In the genomic region with DNA sequence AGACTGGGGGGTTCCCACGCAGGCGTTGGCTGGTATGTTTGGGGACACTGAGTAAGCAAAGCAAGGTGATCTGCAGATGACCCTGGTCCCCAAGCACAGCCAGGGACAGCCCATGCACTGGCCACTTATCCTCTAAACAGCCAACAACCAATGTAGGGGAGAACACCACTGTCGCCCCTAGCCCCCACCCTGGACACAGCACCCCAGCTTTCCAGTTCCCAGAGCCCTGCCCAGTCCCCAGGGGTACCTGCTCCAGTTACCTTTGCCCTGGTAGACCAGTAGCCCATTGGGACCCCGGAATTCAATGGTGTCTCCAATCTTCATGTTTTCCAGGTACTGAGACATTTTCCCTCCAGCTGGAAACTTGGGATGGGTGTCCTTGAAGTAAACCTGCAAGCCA, we compare ENCODE assay signal across 17 mouse cellular contexts. TPM values are rescaled to one million over a fixed set of nuclear protein-coding genes. Genes with fewer than 3 reads are reported as not detected.
A peak's percentile ranks its signal among the peaks of the same experiment; 100 is the strongest.
DNase-seq lines count a peak whose midpoint lies in the region; ATAC-seq and TF ChIP-seq lines count a peak whose summit lies in the region.
"Had no signal": no experiment of that assay in that cellular context is flagged by ENCODE, and none has a peak within 500 bp of the region (broad histone marks: within the 10 kb centered on the region; RNA-seq: fewer than 3 reads in every experiment).

No protein-coding gene starts in this region.

- no peak for DNase-seq in gastrocnemius, adult 2 months
- DNase-seq in gastrocnemius, adult 18-20 months (ENCODE audit: low spot score) = no peak
- no peak for DNase-seq in kidney, postnatal 4 days
- DNase-seq in testis, postnatal 10 days (ENCODE audit: low spot score) = peak; percentile 38
- DNase-seq in testis, postnatal 14 days (ENCODE audit: low spot score) = no peak
- no peak for DNase-seq in right cerebral cortex, postnatal 36 days (ENCODE audit: low spot score in 2 of 2)
- DNase-seq: adrenal gland, adult 2 months; adrenal gland, postnatal 25 days; cerebellum, adult 9-11 months; gastrocnemius, postnatal 25 days had no signal

- peaks cover 11% of the 10 kb centered on the region for H3K4me1 ChIP-seq in kidney, embryonic 16.5 days (ENCODE audit: insufficient read depth, low read length)

- no peak overlapping the region for H3K4me3 ChIP-seq in gastrocnemius, adult 2 months
- no peak overlapping the region for H3K4me3 ChIP-seq in kidney, embryonic 16.5 days (ENCODE audit: low read length)
- H3K4me3 ChIP-seq: embryonic facial prominence, embryonic 15.5 days; erythroblast, embryonic 14.5 days; heart, embryonic 13.5 days; hindbrain, embryonic 12.5 days had no signal

- no peak for ATAC-seq in kidney, embryonic 16.5 days (ENCODE audit: low FRiP score, low TSS enrichment)
- ATAC-seq: forebrain, embryonic 16.5 days; hindbrain, embryonic 16.5 days had no signal

- H3K36me3 ChIP-seq in kidney, embryonic 16.5 days (ENCODE audit: insufficient read depth, low read length) = peaks cover 37% of the 10 kb centered on the region

- H3K27me3 ChIP-seq in kidney, embryonic 16.5 days (ENCODE audit: insufficient read depth, low read length) = no peaks in the 10 kb centered on the region
- H3K27me3 ChIP-seq: embryonic facial prominence, embryonic 15.5 days; heart, embryonic 13.5 days; hindbrain, embryonic 12.5 days had no signal

- 0 out of 2 replicates have a peak overlapping the region, but pooled peaks have one; percentile 8 for H3K9ac ChIP-seq in kidney, embryonic 16.5 days (replicated peaks; ENCODE audit: low read length)
- H3K9ac ChIP-seq: embryonic facial prominence, embryonic 15.5 days; heart, embryonic 13.5 days had no signal

- 96% methylated on average over 4 of the region's 4 CpGs for WGBS in kidney, embryonic 16.5 days

- TF ChIP-seq CTCF in gastrocnemius, adult 2 months (IDR thresholded peaks at IDR 0.05) = no peak

- peak overlapping the region; percentile 24 for H3K27ac ChIP-seq in gastrocnemius, adult 2 months
- no peak overlapping the region for H3K27ac ChIP-seq in kidney, embryonic 16.5 days (ENCODE audit: low read length)
- H3K27ac ChIP-seq: embryonic facial prominence, embryonic 15.5 days; heart, embryonic 13.5 days; hindbrain, embryonic 12.5 days had no signal

- no peaks in the 10 kb centered on the region for H3K9me3 ChIP-seq in kidney, embryonic 16.5 days (ENCODE audit: low read length)
- H3K9me3 ChIP-seq: embryonic facial prominence, embryonic 15.5 days; heart, embryonic 13.5 days had no signal

- H3K4me2 ChIP-seq in kidney, embryonic 16.5 days (replicated peaks; ENCODE audit: low read depth, low read length) = no peak overlapping the region
- H3K4me2 ChIP-seq: embryonic facial prominence, embryonic 15.5 days; heart, embryonic 13.5 days; hindbrain, embryonic 12.5 days had no signal

- intact Hi-C loops in gastrocnemius, adult 2 months (cut with DNase I) = no loop called here

RNA-seq across cellular contexts. Expression of a gene that starts 11.4 kb away (rescaled TPM):
- total RNA-seq in gastrocnemius, adult 2 months (2021) = 10 to 100 TPM; 16.0 to 16.3 TPM
- 10 to 100 TPM; 15.7 to 17.1 TPM for total RNA-seq in gastrocnemius, adult 18-20 months (2021)
- polyA plus RNA-seq in kidney, embryonic 16.5 days (2015; fragmentation: Nextera tagmentation; extraction: Ambion mirVana) = 153 and 161 TPM in 2 replicates

RNA-seq across cellular contexts. Expression of a gene that starts 11.8 kb away (rescaled TPM):
- 10 to 100 TPM; 39.2 to 43.1 TPM for total RNA-seq in gastrocnemius, adult 2 months (2021)
- total RNA-seq in gastrocnemius, adult 18-20 months (2021) = 10 to 100 TPM; 40.3 to 50.1 TPM
- 172 and 202 TPM in 2 replicates for polyA plus RNA-seq in kidney, embryonic 16.5 days (2015; fragmentation: Nextera tagmentation; extraction: Ambion mirVana)

RNA-seq across cellular contexts. Expression of a gene that starts 38.0 kb away (rescaled TPM):
- 10 to 100 TPM; 34.3 to 41.3 TPM for total RNA-seq in gastrocnemius, adult 2 months (2021)
- 10 to 100 TPM; 37.4 to 46.5 TPM for total RNA-seq in gastrocnemius, adult 18-20 months (2021)
- 67.5 and 69.3 TPM in 2 replicates for polyA plus RNA-seq in kidney, embryonic 16.5 days (2015; fragmentation: Nextera tagmentation; extraction: Ambion mirVana)
